Mouse (Mus musculus) hindbrain, embryonic 10.5 days (tissue): ENCODE measurements around the gene Nelfcd. TPM values are rescaled to one million over a fixed set of nuclear protein-coding genes. Genes with fewer than 3 reads are reported as not detected.
A peak's percentile ranks its signal among the peaks of the same experiment; 100 is the strongest.

Source experiments
- DNase-seq: peaks from one replicate; pipeline ENCODE4 v3.0.0-alpha.2; 2017; ENCODE audit warnings: low spot score
- H3K27ac ChIP-seq: fragments of 300-500 bp; sonication (generic); 2 replicates; pipeline ENCODE4 v1.5.1; 2016; ENCODE audit warnings: mild to moderate bottlenecking, moderate library complexity
- H3K27me3 ChIP-seq: fragments of 300-500 bp; sonication (generic); 2 replicates; pipeline ENCODE4 v1.6.1; 2016; ENCODE audit warnings: mild to moderate bottlenecking; ENCODE audit not compliant: poor library complexity, insufficient read depth, severe bottlenecking
- H3K36me3 ChIP-seq: fragments of 300-500 bp; sonication (generic); 2 replicates; pipeline ENCODE4 v1.6.1; 2016; ENCODE audit warnings: mild to moderate bottlenecking, moderate library complexity
- H3K4me1 ChIP-seq: fragments of 300-500 bp; sonication (generic); replicated peaks from 2 replicates; pipeline ENCODE4 v1.6.1; 2016; ENCODE audit warnings: mild to moderate bottlenecking
- H3K4me3 ChIP-seq: fragments of 300-500 bp; sonication (generic); 2 replicates; pipeline ENCODE4 v1.5.1; 2016; ENCODE audit warnings: mild to moderate bottlenecking, moderate library complexity
- H3K9me3 ChIP-seq: fragments of 300-500 bp; sonication (generic); 2 replicates; pipeline ENCODE4 v1.6.1; 2016; ENCODE audit warnings: mild to moderate bottlenecking, moderate library complexity
- WGBS: fragments of 180-500 bp; shearing (Covaris S2); methylation state at CpG from one replicate; pipeline ENCODE4 v1.1.7; 2016; 5-methylcytosine and 5-hydroxymethylcytosine counted together
- polyA plus RNA-seq: library from polyadenylated mRNA; unstranded; fragments of >200 nt; fragmentation: Nextera tagmentation; extraction: Ambion mirVana; gene quantifications from 2 replicates; pipeline ENCODE4 v1.2.1, GENCODE M21; 2016

The Nelfcd gene
- polyA plus RNA-seq, 1 experiment from 2014 or later = 196 TPM

DNA sequence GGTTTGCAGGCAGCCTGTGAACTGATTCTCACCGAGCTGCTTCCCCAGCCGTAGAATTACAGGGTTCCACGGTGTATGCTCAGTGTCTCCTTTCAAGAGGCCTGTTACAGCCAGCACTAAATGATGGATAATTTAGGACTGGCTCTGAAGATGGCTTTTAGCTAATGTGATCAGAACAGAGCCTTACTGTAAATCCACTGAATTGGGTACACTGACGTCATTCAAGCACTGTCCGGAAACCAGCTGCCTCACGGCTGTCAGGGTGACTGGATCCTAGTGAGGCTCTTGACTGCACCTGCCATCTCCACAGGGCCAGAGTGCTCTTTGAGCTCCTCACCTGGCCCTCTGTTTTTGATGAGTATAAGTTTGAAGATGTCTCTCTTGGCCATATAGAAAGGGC is 5.5 kb downstream of the Nelfcd start:
- WGBS = 92% methylated on average over 6 of the region's 6 CpGs
- Histone ChIP-seq H3K36me3 (peaks cover 85% of the 10 kb centered on the region), H3K4me1 (peaks cover 10% of the 10 kb centered on the region), H3K27ac (no peak overlapping the region), H3K27me3 (no peaks in the 10 kb centered on the region), H3K9me3 (no peaks in the 10 kb centered on the region), H3K4me3 (no peak overlapping the region)
- DNase-seq = no peak

DNA sequence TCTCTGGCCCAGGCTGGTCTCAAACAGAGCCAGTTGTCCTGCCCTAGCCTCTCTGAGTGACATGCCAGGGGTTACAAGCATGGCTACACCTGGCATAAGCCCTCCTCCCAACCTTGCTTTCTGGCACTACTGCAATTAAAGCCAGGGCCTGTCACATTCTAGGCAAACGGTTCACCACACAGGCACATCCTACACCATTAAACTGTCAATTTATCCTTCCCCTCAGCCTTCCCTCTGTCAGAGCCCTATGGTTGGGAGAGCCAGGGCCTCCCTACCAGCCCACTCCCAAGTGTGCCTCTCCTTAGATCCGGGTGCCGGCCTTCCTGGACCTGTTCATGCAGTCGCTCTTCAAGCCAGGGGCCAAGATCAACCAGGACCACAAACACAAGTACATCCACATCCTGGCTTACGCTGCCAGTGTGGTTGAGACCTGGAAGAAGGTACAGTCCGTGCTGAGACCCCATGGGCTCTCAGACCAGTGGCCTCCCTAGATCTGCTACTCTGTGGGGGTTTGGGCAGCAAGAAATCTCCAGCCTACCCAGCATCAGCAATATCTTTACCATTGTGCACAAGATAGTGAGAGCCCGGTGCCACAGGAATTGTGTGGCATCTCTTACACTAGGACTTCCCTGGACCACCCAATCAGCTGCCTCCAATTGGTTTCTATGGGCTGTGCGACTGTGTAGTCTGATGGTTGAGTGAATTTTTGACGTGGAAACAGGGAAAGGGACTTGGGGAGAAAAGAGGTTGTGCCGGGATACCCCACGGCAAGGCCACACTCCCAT is 8.9 kb downstream of the Nelfcd start:
- Histone ChIP-seq H3K9me3 (no peaks in the 10 kb centered on the region), H3K27ac (no peak overlapping the region), H3K4me1 (0 out of 2 replicates have a peak, but pooled peaks cover 3% of the 10 kb centered on the region), H3K27me3 (no peaks in the 10 kb centered on the region), H3K36me3 (peaks cover 100% of the 10 kb centered on the region), H3K4me3 (no peak overlapping the region)
- WGBS = 95% methylated on average over 11 of the region's 11 CpGs
- no peak for DNase-seq

DNA sequence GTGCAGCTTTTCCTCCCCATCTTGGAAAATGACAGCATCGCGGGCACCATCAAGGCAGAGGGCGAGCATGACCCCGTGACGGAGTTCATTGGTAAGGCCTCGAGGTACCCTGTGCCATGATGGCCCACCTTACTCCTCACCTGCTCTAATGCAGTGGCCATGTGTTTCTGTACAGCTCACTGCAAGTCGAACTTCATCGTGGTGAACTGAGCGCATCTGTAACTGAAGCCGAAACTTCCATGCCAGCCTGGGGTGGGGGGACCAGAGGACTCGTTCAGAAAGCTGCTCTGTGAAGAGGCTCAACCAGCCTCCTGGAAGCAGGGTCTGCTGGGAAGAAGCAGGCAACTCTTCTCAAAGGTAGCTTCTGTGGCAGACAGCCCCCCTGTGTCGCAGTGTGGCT is 11.3 kb downstream of the Nelfcd start:
- peaks cover 94% of the 10 kb centered on the region for H3K36me3 ChIP-seq
- no peak overlapping the region for H3K4me3 ChIP-seq
- H3K9me3 ChIP-seq = no peaks in the 10 kb centered on the region
- 0 out of 2 replicates have a peak, but pooled peaks cover 3% of the 10 kb centered on the region for H3K4me1 ChIP-seq
- DNase-seq = no peak
- no peaks in the 10 kb centered on the region for H3K27me3 ChIP-seq
- 91% methylated on average over 12 of the region's 12 CpGs for WGBS
- no peak overlapping the region for H3K27ac ChIP-seq

DNA sequence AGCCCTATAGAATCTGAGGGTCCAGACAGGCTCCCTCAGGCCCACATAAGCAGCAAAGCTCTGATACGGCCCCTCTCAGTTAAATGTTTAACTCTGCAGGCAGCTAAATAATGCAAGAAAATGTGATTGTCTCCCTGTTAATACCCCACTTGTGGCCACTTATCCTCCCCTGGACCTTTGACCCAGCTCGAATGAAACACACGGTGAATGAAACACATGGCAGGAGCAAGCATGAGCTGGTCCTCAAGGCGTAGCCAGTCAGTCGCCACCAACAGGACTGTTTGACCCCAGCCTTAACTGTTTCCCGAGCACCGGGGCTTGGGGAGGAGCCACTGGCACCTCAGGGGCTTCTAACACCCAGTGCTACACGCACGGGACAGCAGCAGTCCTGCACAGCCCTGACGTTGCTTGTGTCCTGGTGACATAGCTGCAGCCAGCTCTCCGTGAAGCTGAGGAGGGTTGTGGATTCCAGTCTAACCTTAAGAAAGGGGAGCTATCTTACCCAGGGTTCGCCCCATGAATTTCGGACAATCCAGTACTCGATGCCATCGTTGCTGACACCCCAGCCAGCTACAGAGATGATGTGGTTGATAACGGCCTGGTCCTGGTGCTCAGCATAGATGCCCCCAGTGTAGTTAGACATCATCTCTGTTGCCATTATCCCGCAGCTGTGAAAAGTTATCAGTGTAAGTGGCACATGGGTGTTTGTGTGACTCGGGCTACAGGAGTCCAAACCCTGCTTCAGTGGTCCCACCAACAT is 12.7 kb downstream of the Nelfcd start:
- Histone ChIP-seq H3K27ac (no peak overlapping the region), H3K4me3 (no peak overlapping the region), H3K27me3 (no peaks in the 10 kb centered on the region), H3K9me3 (no peaks in the 10 kb centered on the region), H3K4me1 (0 out of 2 replicates have a peak, but pooled peaks cover 3% of the 10 kb centered on the region), H3K36me3 (peaks cover 89% of the 10 kb centered on the region)
- DNase-seq = no peak
- WGBS = 83% methylated on average over 18 of the region's 18 CpGs

DNA sequence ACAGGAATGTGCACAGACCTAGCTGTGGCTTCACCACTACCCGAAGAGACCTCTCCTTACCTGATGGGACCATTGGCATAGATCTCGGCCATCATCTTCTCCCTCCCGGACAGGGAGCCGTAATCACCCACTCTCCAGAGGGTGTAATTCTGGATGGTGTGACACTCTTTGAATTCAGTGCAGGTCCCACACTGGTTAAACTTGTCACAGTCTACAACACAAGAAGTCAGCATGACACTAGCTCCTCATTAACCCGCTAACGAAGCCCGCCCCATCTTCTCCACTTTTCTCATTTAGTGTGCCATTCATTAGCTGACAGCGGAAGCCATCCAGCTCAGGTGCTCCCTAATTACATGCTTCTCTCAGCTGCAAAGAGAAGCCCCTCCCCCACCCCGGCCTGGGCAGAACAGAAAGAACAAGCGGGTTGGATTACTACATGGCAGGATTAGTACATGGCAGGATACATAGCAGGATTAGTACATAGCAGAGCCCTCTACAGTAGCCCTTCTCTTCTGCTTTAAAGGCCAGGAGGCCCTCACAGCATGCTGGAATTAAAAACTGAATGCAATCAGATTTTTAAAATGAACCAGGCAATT is 13.5 kb downstream of the Nelfcd start:
- Histone ChIP-seq H3K36me3 (peaks cover 89% of the 10 kb centered on the region), H3K4me3 (no peak overlapping the region), H3K27ac (no peak overlapping the region), H3K9me3 (no peaks in the 10 kb centered on the region), H3K4me1 (peaks cover 7% of the 10 kb centered on the region; the same call in 1 of the 2 replicates), H3K27me3 (no peaks in the 10 kb centered on the region)
- DNase-seq = no peak
- WGBS = 88% methylated on average over 10 of the region's 10 CpGs

DNA sequence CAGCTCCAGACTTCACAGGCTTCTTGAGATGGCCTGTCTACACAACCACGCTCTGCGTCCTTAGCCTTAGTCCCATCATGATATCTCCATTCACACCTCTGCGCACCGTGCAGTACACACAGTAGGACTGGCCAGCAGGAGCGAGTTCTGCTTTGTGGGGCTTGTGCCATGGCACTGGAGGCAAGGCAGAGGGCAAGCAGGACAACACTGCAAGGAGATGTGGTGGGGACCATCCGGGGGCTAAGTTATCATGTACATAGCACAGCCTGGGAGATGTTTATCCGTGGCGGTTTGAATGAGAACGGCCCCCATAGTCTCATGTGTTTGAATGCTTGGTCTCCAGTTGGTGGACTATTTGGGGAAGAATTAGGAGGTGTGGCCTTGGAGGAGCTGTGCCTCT is 19.3 kb downstream of the Nelfcd start:
- 97% methylated on average over 9 of the region's 9 CpGs for WGBS
- Histone ChIP-seq H3K36me3 (peaks cover 62% of the 10 kb centered on the region), H3K27ac (no peak overlapping the region), H3K27me3 (no peaks in the 10 kb centered on the region), H3K9me3 (no peaks in the 10 kb centered on the region), H3K4me1 (peaks cover 44% of the 10 kb centered on the region), H3K4me3 (no peak overlapping the region)
- no peak for DNase-seq

DNA sequence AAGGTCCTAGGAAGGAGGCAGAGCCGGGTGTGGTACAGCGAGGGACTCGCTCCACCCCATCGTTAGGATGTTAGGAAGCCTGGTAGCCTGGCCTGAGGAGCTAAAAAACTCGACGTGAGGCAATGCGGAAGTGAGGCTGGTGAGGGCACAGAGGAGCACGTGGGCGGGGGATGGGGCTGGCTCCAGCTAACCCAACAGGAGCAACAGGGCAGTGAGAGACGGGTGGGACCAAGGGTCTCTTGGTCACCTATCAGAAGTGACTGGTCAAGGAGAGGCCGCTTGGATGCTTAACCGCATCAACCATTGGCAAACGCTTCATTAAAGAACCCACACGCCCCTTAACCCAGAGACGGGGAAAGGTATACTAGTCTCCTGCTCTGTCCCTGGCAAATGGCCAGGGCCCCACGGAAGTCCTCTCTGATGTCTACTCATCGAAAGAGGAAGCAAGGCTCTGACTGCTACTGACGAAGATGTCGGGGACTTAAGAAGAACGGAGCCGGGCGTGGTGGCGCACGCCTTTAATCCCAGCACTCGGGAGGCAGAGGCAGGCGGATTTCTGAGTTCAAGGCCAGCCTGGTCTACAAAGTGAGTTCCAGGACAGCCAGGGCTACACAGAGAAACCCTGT is 20.6 kb downstream of the Nelfcd start:
- Histone ChIP-seq H3K27ac (no peak overlapping the region), H3K4me3 (no peak overlapping the region), H3K27me3 (no peaks in the 10 kb centered on the region), H3K9me3 (no peaks in the 10 kb centered on the region), H3K36me3 (peaks cover 50% of the 10 kb centered on the region), H3K4me1 (peaks cover 46% of the 10 kb centered on the region)
- DNase-seq = no peak
- WGBS = 92% methylated on average over 26 of the region's 26 CpGs

DNA sequence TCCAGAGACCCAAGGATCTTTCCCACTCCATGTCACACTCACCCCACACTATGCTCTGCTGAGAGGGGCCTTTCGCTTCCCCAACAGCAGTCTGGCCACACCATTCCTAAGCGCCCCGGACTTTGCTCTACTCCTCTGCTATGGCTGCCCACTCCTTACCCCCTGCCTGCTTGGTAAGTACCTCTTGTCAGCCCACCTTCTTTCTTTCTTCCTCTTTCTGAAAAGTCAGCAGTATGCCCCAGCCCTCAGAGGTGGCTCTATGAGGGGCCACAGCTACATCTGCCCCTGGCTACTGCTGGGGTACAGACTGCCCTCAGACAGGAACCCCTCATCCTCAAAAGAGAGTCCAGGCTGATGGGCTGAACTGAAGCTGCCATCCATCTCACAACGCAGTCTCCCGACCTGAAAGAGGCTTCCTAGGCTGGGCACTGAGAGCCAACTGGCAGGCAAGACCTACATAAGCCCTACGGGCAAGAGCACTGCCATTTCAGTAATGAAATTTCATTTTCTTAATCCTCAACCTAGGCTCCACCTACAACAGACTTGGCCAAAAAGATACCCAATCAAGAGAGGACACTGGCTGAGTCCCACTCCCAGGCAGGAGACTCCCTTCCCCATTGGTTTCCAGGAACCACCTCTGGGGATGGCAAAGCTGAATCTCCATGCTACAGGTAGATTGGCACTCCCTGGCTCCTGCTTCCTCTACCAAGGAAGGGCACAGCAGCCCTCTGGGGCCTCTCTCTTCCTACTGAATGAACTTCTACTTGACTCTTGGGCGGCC is 21.5 kb downstream of the Nelfcd start:
- 96% methylated on average over 7 of the region's 7 CpGs for WGBS
- no peaks in the 10 kb centered on the region for H3K9me3 ChIP-seq
- 0 out of 2 replicates have a peak overlapping the region, but pooled peaks have one; percentile 2 for H3K27ac ChIP-seq
- no peaks in the 10 kb centered on the region for H3K27me3 ChIP-seq
- peaks cover 49% of the 10 kb centered on the region for H3K36me3 ChIP-seq
- no peak overlapping the region for H3K4me3 ChIP-seq
- peaks cover 46% of the 10 kb centered on the region for H3K4me1 ChIP-seq
- no peak for DNase-seq

DNA sequence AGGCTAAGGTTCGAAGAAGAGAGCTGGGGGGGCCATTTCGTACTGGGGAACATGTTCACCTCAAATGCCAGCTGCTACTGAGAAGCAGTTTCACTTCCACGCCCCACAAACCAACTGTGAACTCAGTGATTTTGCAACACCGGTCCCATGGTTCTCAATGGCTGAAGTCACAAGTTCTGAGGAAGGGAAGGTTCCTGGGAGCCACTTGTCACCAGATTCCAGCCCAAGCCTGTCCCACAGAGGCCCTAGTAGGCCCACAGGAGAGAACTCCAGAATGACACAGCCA is 22.0 kb downstream of the Nelfcd start:
- peak overlapping the region; percentile 91 for H3K27ac ChIP-seq
- peak overlapping the region; percentile 64 for H3K4me3 ChIP-seq

DNA sequence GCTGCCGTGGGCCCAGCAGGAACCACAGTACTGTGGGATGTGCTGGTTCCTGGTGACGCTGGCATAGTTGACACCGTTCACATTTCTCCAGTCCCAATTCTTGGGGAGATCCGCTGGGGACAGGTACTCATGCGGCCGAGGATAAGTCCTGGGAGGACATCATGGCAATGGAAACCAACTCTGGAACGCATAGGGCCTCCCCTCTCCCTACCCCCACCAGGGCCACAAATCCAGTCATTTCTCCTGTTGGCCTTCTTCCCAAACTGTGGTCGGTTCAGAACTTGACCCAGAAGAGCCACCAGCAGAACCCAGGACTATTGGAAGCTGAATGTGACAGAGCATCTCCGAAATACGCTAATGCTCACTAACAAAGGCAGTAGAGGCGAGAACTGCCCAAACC is 22.6 kb downstream of the Nelfcd start:
- DNase-seq = no peak
- Histone ChIP-seq H3K36me3 (peaks cover 40% of the 10 kb centered on the region), H3K4me3 (peak overlapping the region; percentile 64), H3K27me3 (no peaks in the 10 kb centered on the region), H3K9me3 (no peaks in the 10 kb centered on the region), H3K27ac (peak overlapping the region; percentile 91), H3K4me1 (peaks cover 54% of the 10 kb centered on the region)
- WGBS = 70% methylated on average over 11 of the region's 11 CpGs

More for the DNA sequence above, 22.0 kb downstream of the Nelfcd start:
- Histone ChIP-seq H3K9me3 (no peaks in the 10 kb centered on the region), H3K36me3 (peaks cover 44% of the 10 kb centered on the region), H3K27me3 (no peaks in the 10 kb centered on the region), H3K4me1 (peaks cover 49% of the 10 kb centered on the region)
- 98% methylated on average over 4 of the region's 4 CpGs for WGBS
- no peak for DNase-seq

DNA sequence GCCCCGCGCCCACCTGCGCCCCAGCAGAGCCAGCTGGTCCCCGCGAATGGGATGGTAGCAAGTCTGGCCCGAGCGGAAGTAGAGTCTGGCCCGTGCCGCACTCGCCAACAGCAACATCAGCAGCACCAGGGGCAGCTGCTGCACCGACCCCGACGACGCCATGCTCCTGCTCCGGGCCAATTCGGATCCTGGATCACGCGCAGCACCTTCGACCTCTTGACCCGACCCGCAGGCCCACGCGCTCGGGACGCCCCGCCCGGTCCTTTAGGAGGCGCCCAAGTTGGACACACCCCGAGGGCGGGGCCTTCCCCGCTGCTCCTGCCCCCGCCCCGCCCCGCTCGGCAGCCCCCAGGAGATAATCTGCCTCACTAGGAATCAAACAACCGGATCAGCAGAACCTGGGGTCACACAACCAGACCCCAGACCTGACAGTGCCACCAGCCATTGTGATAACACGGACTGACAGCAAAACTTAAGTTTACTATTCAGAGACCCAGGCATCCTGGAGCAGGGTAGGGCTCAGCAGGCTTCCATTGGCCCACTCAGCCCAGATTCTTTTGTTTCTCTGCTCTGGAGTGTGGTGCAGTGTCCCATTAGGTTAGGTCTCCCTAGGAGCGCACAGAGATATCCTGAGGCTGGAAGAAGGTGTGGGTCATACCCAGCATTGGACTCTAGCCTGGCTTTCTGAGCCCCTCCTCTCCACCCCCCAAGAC is 23.3 kb downstream of the Nelfcd start, which contains the start of gene Ctsz:
TSS of gene Ctsz (minus strand) at position 303 of the 713 bp plus-strand sequence.
- no peaks in the 10 kb centered on the region for H3K9me3 ChIP-seq
- peak within 1 kb of the TSS; percentile 64 for H3K4me3 ChIP-seq
- DNase-seq = peak; percentile 79
- under 1% methylated on average over 38 of the region's 38 CpGs for WGBS
- peaks cover 52% of the 10 kb centered on the region for H3K4me1 ChIP-seq
- H3K27ac ChIP-seq = peak within 1 kb of the TSS; percentile 91
- H3K36me3 ChIP-seq = peaks cover 33% of the 10 kb centered on the region
- H3K27me3 ChIP-seq = no peaks in the 10 kb centered on the region
